Mouse (Mus musculus): Measurements from ENCODE around the gene Lrrc9. TPM values are rescaled to one million over a fixed set of nuclear protein-coding genes. Genes with fewer than 3 reads are reported as not detected.

Gene Lrrc9
- polyA plus RNA-seq, 1 experiment from 2014 or later = 0.30 TPM

- no peak overlapping the region for H3K4me2 ChIP-seq
- no peak for ATAC-seq
- no peaks in the 10 kb centered on the region for H3K4me1 ChIP-seq
- H3K27ac ChIP-seq = no peak overlapping the region
- H3K36me3 ChIP-seq = no peaks in the 10 kb centered on the region
- H3K27me3 ChIP-seq (replicated peaks) = no peaks in the 10 kb centered on the region
- no peaks in the 10 kb centered on the region for H3K9me3 ChIP-seq (replicated peaks)
- no peak overlapping the region for H3K4me3 ChIP-seq
- H3K9ac ChIP-seq = no peak overlapping the region
- 58% methylated on average over 9 of the region's 9 CpGs for WGBS (ENCODE audit: insufficient replicate concordance)
These were observed 8.3 kb upstream of the Lrrc9 start for GRCm38 (mm10) chr12:72433241-72433865.

- H3K9ac ChIP-seq = no peak overlapping the region
- H3K9me3 ChIP-seq (replicated peaks) = no peaks in the 10 kb centered on the region
- no peak overlapping the region for H3K4me2 ChIP-seq
- 64% methylated on average over 10 of the region's 10 CpGs for WGBS (ENCODE audit: insufficient replicate concordance)
- ATAC-seq = no peak
- no peaks in the 10 kb centered on the region for H3K36me3 ChIP-seq
- H3K27me3 ChIP-seq (replicated peaks) = no peaks in the 10 kb centered on the region
- no peak overlapping the region for H3K4me3 ChIP-seq
- H3K27ac ChIP-seq = no peak overlapping the region
- H3K4me1 ChIP-seq = peaks cover 5% of the 10 kb centered on the region; the same call in 1 of the 2 replicates
These were observed 3.9 kb upstream of the Lrrc9 start for GRCm38 (mm10) chr12:72437676-72438341.

GRCm38 (mm10) chr12:72438961-72439480 lies 2.6 kb upstream of the Lrrc9 start:
- Histone ChIP-seq H3K4me3 (no peak overlapping the region), H3K36me3 (no peaks in the 10 kb centered on the region), H3K27me3 (replicated peaks) (no peaks in the 10 kb centered on the region), H3K9me3 (replicated peaks) (no peaks in the 10 kb centered on the region), H3K4me2 (no peak overlapping the region), H3K9ac (no peak overlapping the region), H3K27ac (no peak overlapping the region), H3K4me1 (peaks cover 5% of the 10 kb centered on the region; the same call in 1 of the 2 replicates)
- ATAC-seq = no peak
- 66% methylated on average over 6 of the region's 6 CpGs for WGBS (ENCODE audit: insufficient replicate concordance)

GRCm38 (mm10) chr12:72453941-72454340 lies 12.3 kb downstream of the Lrrc9 start:
- no peaks in the 10 kb centered on the region for H3K4me1 ChIP-seq
- ATAC-seq = no peak
- WGBS (ENCODE audit: insufficient replicate concordance) = 65% methylated on average over 17 of the region's 17 CpGs
- no peaks in the 10 kb centered on the region for H3K36me3 ChIP-seq
- H3K27ac ChIP-seq = no peak overlapping the region
- H3K9ac ChIP-seq = no peak overlapping the region
- no peaks in the 10 kb centered on the region for H3K27me3 ChIP-seq (replicated peaks)
- H3K4me3 ChIP-seq = no peak overlapping the region
- H3K4me2 ChIP-seq = no peak overlapping the region
- no peaks in the 10 kb centered on the region for H3K9me3 ChIP-seq (replicated peaks)

- ATAC-seq = 0 out of 2 replicates have a peak, but pooled peaks have one; percentile 15
- no peaks in the 10 kb centered on the region for H3K36me3 ChIP-seq
- H3K4me2 ChIP-seq = 0 out of 2 replicates have a peak overlapping the region, but pooled peaks have one; percentile 13
- no peaks in the 10 kb centered on the region for H3K4me1 ChIP-seq
- 48% methylated on average over 11 of the region's 11 CpGs for WGBS (ENCODE audit: insufficient replicate concordance)
- no peaks in the 10 kb centered on the region for H3K9me3 ChIP-seq (replicated peaks)
- no peak overlapping the region for H3K4me3 ChIP-seq
- H3K27me3 ChIP-seq (replicated peaks) = no peaks in the 10 kb centered on the region; the same call in 1 of the 2 replicates
- H3K27ac ChIP-seq = no peak overlapping the region
- no peak overlapping the region for H3K9ac ChIP-seq
These were observed 19.7 kb downstream of the Lrrc9 start for GRCm38 (mm10) chr12:72461191-72461893.

- H3K9me3 ChIP-seq (replicated peaks) = no peaks in the 10 kb centered on the region
- H3K27ac ChIP-seq = no peak overlapping the region
- no peaks in the 10 kb centered on the region; the same call in 1 of the 2 replicates for H3K27me3 ChIP-seq (replicated peaks)
- no peak overlapping the region for H3K9ac ChIP-seq
- 0 out of 2 replicates have a peak overlapping the region, but pooled peaks have one; percentile 13 for H3K4me2 ChIP-seq
- H3K36me3 ChIP-seq = no peaks in the 10 kb centered on the region
- peak; percentile 21; the same call in 1 of the 2 replicates for ATAC-seq
- no peak overlapping the region for H3K4me3 ChIP-seq
- WGBS (ENCODE audit: insufficient replicate concordance) = 43% methylated on average over 5 of the region's 5 CpGs
- no peaks in the 10 kb centered on the region for H3K4me1 ChIP-seq
These were observed 20.3 kb downstream of the Lrrc9 start for GRCm38 (mm10) chr12:72461894-72462530.

- Histone ChIP-seq H3K9ac (no peak overlapping the region), H3K4me2 (no peak overlapping the region), H3K27ac (no peak overlapping the region), H3K27me3 (replicated peaks) (no peaks in the 10 kb centered on the region; the same call in 1 of the 2 replicates), H3K36me3 (no peaks in the 10 kb centered on the region), H3K4me3 (no peak overlapping the region), H3K4me1 (no peaks in the 10 kb centered on the region), H3K9me3 (replicated peaks) (no peaks in the 10 kb centered on the region)
- 67% methylated on average over 5 of the region's 5 CpGs for WGBS (ENCODE audit: insufficient replicate concordance)
- ATAC-seq = no peak
These were observed 24.3 kb downstream of the Lrrc9 start for GRCm38 (mm10) chr12:72465826-72466501.

GRCm38 (mm10) chr12:72467269-72467668 lies 25.6 kb downstream of the Lrrc9 start:
- ATAC-seq = no peak
- 80% methylated on average over 1 of the region's 1 CpGs for WGBS (ENCODE audit: insufficient replicate concordance)
- H3K9me3 ChIP-seq (replicated peaks) = no peaks in the 10 kb centered on the region

GRCm38 (mm10) chr12:72467789-72468188 lies 26.1 kb downstream of the Lrrc9 start:
- 82% methylated on average over 4 of the region's 4 CpGs for WGBS (ENCODE audit: insufficient replicate concordance)
- ATAC-seq = no peak
- H3K4me3 ChIP-seq = no peak overlapping the region
- no peaks in the 10 kb centered on the region for H3K4me1 ChIP-seq
- H3K27ac ChIP-seq = no peak overlapping the region
- no peaks in the 10 kb centered on the region for H3K9me3 ChIP-seq (replicated peaks)
- no peaks in the 10 kb centered on the region for H3K36me3 ChIP-seq
- no peak overlapping the region for H3K9ac ChIP-seq
- no peaks in the 10 kb centered on the region; the same call in 1 of the 2 replicates for H3K27me3 ChIP-seq (replicated peaks)
- no peak overlapping the region for H3K4me2 ChIP-seq

More at GRCm38 (mm10) chr12:72467269-72467668, 25.6 kb downstream of the Lrrc9 start:
- H3K36me3 ChIP-seq = no peaks in the 10 kb centered on the region
- H3K9ac ChIP-seq = no peak overlapping the region
- H3K4me1 ChIP-seq = no peaks in the 10 kb centered on the region
- no peak overlapping the region for H3K27ac ChIP-seq
- H3K4me2 ChIP-seq = no peak overlapping the region
- H3K4me3 ChIP-seq = no peak overlapping the region
- H3K27me3 ChIP-seq (replicated peaks) = no peaks in the 10 kb centered on the region; the same call in 1 of the 2 replicates

- Histone ChIP-seq H3K4me3 (no peak overlapping the region), H3K27me3 (replicated peaks) (no peaks in the 10 kb centered on the region), H3K27ac (no peak overlapping the region), H3K4me1 (peaks cover 3% of the 10 kb centered on the region; the same call in 1 of the 2 replicates), H3K4me2 (no peak overlapping the region), H3K36me3 (no peaks in the 10 kb centered on the region), H3K9me3 (replicated peaks) (no peaks in the 10 kb centered on the region), H3K9ac (no peak overlapping the region)
- 75% methylated on average over 2 of the region's 2 CpGs for WGBS (ENCODE audit: insufficient replicate concordance)
- ATAC-seq = no peak
These were observed 35.2 kb downstream of the Lrrc9 start for GRCm38 (mm10) chr12:72476773-72477450.

GRCm38 (mm10) chr12:72482226-72482625 lies 40.6 kb downstream of the Lrrc9 start:
- Histone ChIP-seq H3K4me3 (no peak overlapping the region), H3K36me3 (no peaks in the 10 kb centered on the region), H3K4me2 (no peak overlapping the region), H3K9ac (no peak overlapping the region), H3K4me1 (no peaks in the 10 kb centered on the region), H3K9me3 (replicated peaks) (no peaks in the 10 kb centered on the region), H3K27me3 (replicated peaks) (no peaks in the 10 kb centered on the region), H3K27ac (no peak overlapping the region)
- ATAC-seq = no peak
